10 mouse cellular contexts compared by ENCODE assay signal in the genomic region with DNA sequence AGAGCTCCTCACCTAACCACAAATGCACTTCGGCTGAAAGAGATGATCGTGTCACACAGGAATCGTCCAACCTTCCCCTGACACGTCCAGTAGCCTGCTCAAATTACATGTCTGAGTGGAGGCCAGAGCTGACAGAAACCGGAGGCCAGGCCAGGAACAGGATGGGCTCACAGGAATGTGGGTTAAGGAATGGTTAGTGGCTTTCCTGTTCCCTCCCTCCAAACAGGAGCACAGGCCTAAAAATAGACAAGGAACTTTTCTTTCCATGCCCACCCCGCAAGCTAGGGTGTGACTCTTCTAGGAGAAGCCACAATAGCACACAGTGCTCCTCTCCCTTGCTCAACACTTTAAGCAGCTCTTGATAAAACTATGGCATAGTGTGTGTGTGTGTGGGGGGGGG.
A peak's percentile ranks its signal among the peaks of the same experiment; 100 is the strongest.
DNase-seq lines count a peak whose midpoint lies in the region; ATAC-seq lines count a peak whose summit lies in the region.
"Had no signal": no experiment of that assay in that cellular context is flagged by ENCODE, and none has a peak within 500 bp of the region (broad histone marks: within the 10 kb centered on the region; RNA-seq: fewer than 3 reads in every experiment).

No protein-coding gene starts in this region.

- ATAC-seq in embryonic facial prominence, embryonic 14.5 days (ENCODE audit: low read depth): peak; percentile 81
- ATAC-seq in heart, embryonic 16.5 days (replicated peaks; ENCODE audit: extremely low read depth, insufficient read depth, low FRiP score): peak; percentile 91
- ATAC-seq in forebrain, embryonic 12.5 days (ENCODE audit: low FRiP score): no peak
- no peak for ATAC-seq in forebrain, embryonic 15.5 days (replicated peaks)
- no peak for ATAC-seq in midbrain, embryonic 13.5 days
- ATAC-seq in erythroblast, adult 5-6 weeks (replicated peaks; ENCODE audit: low FRiP score, poor library complexity, severe bottlenecking): no peak
- ATAC-seq: activated CD4-positive, CD25-positive, alpha-beta regulatory T cell, adult 4 months had no signal

- no peak overlapping the region for H3K9ac ChIP-seq in embryonic facial prominence, embryonic 14.5 days (ENCODE audit: low read depth, low read length)
- no peak overlapping the region for H3K9ac ChIP-seq in heart, embryonic 16.5 days (ENCODE audit: low read length)
- no peak overlapping the region for H3K9ac ChIP-seq in forebrain, embryonic 12.5 days
- H3K9ac ChIP-seq in forebrain, embryonic 15.5 days (replicated peaks): no peak overlapping the region
- H3K9ac ChIP-seq in midbrain, embryonic 13.5 days (replicated peaks): no peak overlapping the region
- H3K9ac ChIP-seq: limb, embryonic 12.5 days had no signal

- no peak overlapping the region for H3K4me3 ChIP-seq in embryonic facial prominence, embryonic 14.5 days (ENCODE audit: low read depth, low read length)
- H3K4me3 ChIP-seq in heart, embryonic 16.5 days (ENCODE audit: low read length): no peak overlapping the region
- no peak overlapping the region for H3K4me3 ChIP-seq in forebrain, embryonic 12.5 days (replicated peaks)
- H3K4me3 ChIP-seq in forebrain, embryonic 15.5 days: no peak overlapping the region
- H3K4me3 ChIP-seq in midbrain, embryonic 13.5 days (replicated peaks): no peak overlapping the region
- H3K4me3 ChIP-seq: limb, embryonic 12.5 days had no signal

- peak; percentile 92 for DNase-seq in Muller cell, postnatal 12 days (ENCODE audit: inconsistent ontology term)
- peak; percentile 86 for DNase-seq in embryonic facial prominence, embryonic 14.5 days (ENCODE audit: low spot score)
- peak; percentile 55 to 75 for DNase-seq in lung, adult 18-20 months

- peak overlapping the region; percentile 34; the same call in 1 of the 2 replicates for H3K27ac ChIP-seq in embryonic facial prominence, embryonic 14.5 days (replicated peaks; ENCODE audit: low read depth, low read length)
- H3K27ac ChIP-seq in heart, embryonic 16.5 days (ENCODE audit: low read length): peak overlapping the region; percentile 88
- no peak overlapping the region for H3K27ac ChIP-seq in forebrain, embryonic 12.5 days
- H3K27ac ChIP-seq in forebrain, embryonic 15.5 days (replicated peaks): no peak overlapping the region
- no peak overlapping the region for H3K27ac ChIP-seq in midbrain, embryonic 13.5 days
- H3K27ac ChIP-seq: limb, embryonic 12.5 days had no signal

- WGBS in embryonic facial prominence, embryonic 14.5 days: 11% methylated on average over 6 of the region's 6 CpGs
- 5% methylated on average over 6 of the region's 6 CpGs for WGBS in heart, embryonic 16.5 days
- 66% methylated on average over 6 of the region's 6 CpGs for WGBS in forebrain, embryonic 12.5 days
- WGBS in forebrain, embryonic 15.5 days: 66% methylated on average over 6 of the region's 6 CpGs
- WGBS in midbrain, embryonic 13.5 days: 78% methylated on average over 6 of the region's 6 CpGs

- no peak overlapping the region for H3K4me2 ChIP-seq in embryonic facial prominence, embryonic 14.5 days (ENCODE audit: low read depth, low read length)
- H3K4me2 ChIP-seq in heart, embryonic 16.5 days (ENCODE audit: low read depth, low read length): peak overlapping the region; percentile 28; the same call in 1 of the 2 replicates
- no peak overlapping the region for H3K4me2 ChIP-seq in forebrain, embryonic 12.5 days
- no peak overlapping the region for H3K4me2 ChIP-seq in forebrain, embryonic 15.5 days (replicated peaks)
- H3K4me2 ChIP-seq in midbrain, embryonic 13.5 days (replicated peaks): no peak overlapping the region
- H3K4me2 ChIP-seq: limb, embryonic 12.5 days had no signal

- 0 out of 2 replicates have a peak, but pooled peaks cover 4% of the 10 kb centered on the region for H3K4me1 ChIP-seq in embryonic facial prominence, embryonic 14.5 days (ENCODE audit: control insufficient read depth, insufficient read depth, low read length)
- 0 out of 2 replicates have a peak, but pooled peaks cover 2% of the 10 kb centered on the region for H3K4me1 ChIP-seq in heart, embryonic 16.5 days (ENCODE audit: control insufficient read depth, insufficient read depth, low read length)
- H3K4me1 ChIP-seq in forebrain, embryonic 12.5 days: no peaks in the 10 kb centered on the region
- H3K4me1 ChIP-seq in forebrain, embryonic 15.5 days: no peaks in the 10 kb centered on the region
- no peaks in the 10 kb centered on the region for H3K4me1 ChIP-seq in midbrain, embryonic 13.5 days (replicated peaks)

- no peaks in the 10 kb centered on the region for H3K9me3 ChIP-seq in embryonic facial prominence, embryonic 14.5 days (ENCODE audit: control insufficient read depth, low read length)
- H3K9me3 ChIP-seq in heart, embryonic 16.5 days (replicated peaks; ENCODE audit: control insufficient read depth, low read length): no peaks in the 10 kb centered on the region
- no peaks in the 10 kb centered on the region for H3K9me3 ChIP-seq in forebrain, embryonic 12.5 days
- H3K9me3 ChIP-seq in forebrain, embryonic 15.5 days: no peaks in the 10 kb centered on the region
- no peaks in the 10 kb centered on the region for H3K9me3 ChIP-seq in midbrain, embryonic 13.5 days
- H3K9me3 ChIP-seq: limb, embryonic 12.5 days had no signal

- peaks cover 30% of the 10 kb centered on the region for H3K36me3 ChIP-seq in embryonic facial prominence, embryonic 14.5 days (ENCODE audit: control insufficient read depth, insufficient read depth, low read length)
- peaks cover 12% of the 10 kb centered on the region; the same call in 1 of the 2 replicates for H3K36me3 ChIP-seq in heart, embryonic 16.5 days (ENCODE audit: control insufficient read depth, insufficient read depth)
- H3K36me3 ChIP-seq in forebrain, embryonic 12.5 days (replicated peaks): no peaks in the 10 kb centered on the region
- no peaks in the 10 kb centered on the region for H3K36me3 ChIP-seq in forebrain, embryonic 15.5 days
- H3K36me3 ChIP-seq in midbrain, embryonic 13.5 days: no peaks in the 10 kb centered on the region

- no peaks in the 10 kb centered on the region for H3K27me3 ChIP-seq in embryonic facial prominence, embryonic 14.5 days (replicated peaks; ENCODE audit: control insufficient read depth, insufficient read depth, low read length)
- H3K27me3 ChIP-seq in heart, embryonic 16.5 days (ENCODE audit: control insufficient read depth, insufficient read depth, low read length): no peaks in the 10 kb centered on the region
- H3K27me3 ChIP-seq in forebrain, embryonic 12.5 days: no peaks in the 10 kb centered on the region
- no peaks in the 10 kb centered on the region for H3K27me3 ChIP-seq in forebrain, embryonic 15.5 days
- no peaks in the 10 kb centered on the region for H3K27me3 ChIP-seq in midbrain, embryonic 13.5 days
- H3K27me3 ChIP-seq: limb, embryonic 12.5 days had no signal

Comparison
In these comparisons a context has a peak if more than half of its experiments do, and no peak if none do; other contexts are left out.
1. ATAC-seq: peak in embryonic facial prominence, embryonic 14.5 days (single experiment) and heart, embryonic 16.5 days (single experiment); none in forebrain, embryonic 12.5 days (single experiment), forebrain, embryonic 15.5 days (single experiment), midbrain, embryonic 13.5 days (single experiment) and erythroblast, adult 5-6 weeks (single experiment).
2. H3K27ac ChIP-seq: peak in embryonic facial prominence, embryonic 14.5 days (single experiment) and heart, embryonic 16.5 days (single experiment); none in forebrain, embryonic 12.5 days (single experiment), forebrain, embryonic 15.5 days (single experiment) and midbrain, embryonic 13.5 days (single experiment).
3. Peak in every context shown above with its lines, with median percentiles within 50 percentile points of each other: DNase-seq.